Mouse (Mus musculus) spleen, adult 2 months (tissue): ENCODE measurements around the gene Jaml.

Source experiments
- CTCF ChIP-seq: fragments of 200-500 bp; IDR thresholded peaks from 2 replicates; pipeline ENCODE4 v1.5.1; 2011; ENCODE audit warnings: mild to moderate bottlenecking, inconsistent platforms; ENCODE audit not compliant: insufficient read depth, insufficient read length, insufficient replicate concordance; ENCODE audit errors: extremely low read depth
- POLR2A ChIP-seq: fragments of 200-500 bp; IDR thresholded peaks from 2 replicates; pipeline ENCODE4 v1.6.1; 2011; ENCODE audit warnings: low read depth, low read length, inconsistent platforms

- TF ChIP-seq CTCF = no peak
- no peak for TF ChIP-seq POLR2A
Observed at GRCm38 (mm10) chr9:45136442-45137169, 57.6 kb downstream of the Jaml start.
